Mouse (Mus musculus): ENCODE measurements around the gene Pou2f3. TPM values are rescaled to one million over a fixed set of nuclear protein-coding genes. Genes with fewer than 3 reads are reported as not detected.

The Pou2f3 gene
- polyA plus RNA-seq, 1 experiment from 2014 or later: not detected

- no peaks in the 10 kb centered on the region for H3K27me3 ChIP-seq
- H3K4me3 ChIP-seq: peak overlapping the region; percentile 74
- peak overlapping the region; percentile 89 for H3K27ac ChIP-seq
- no peak for ATAC-seq (ENCODE audit: low FRiP score)
- peak overlapping the region; percentile 94 for H3K9ac ChIP-seq
- peaks cover 35% of the 10 kb centered on the region for H3K4me1 ChIP-seq
- 0 out of 2 replicates have a peak, but pooled peaks cover under 1% of the 10 kb centered on the region for H3K36me3 ChIP-seq
- H3K9me3 ChIP-seq (replicated peaks): no peaks in the 10 kb centered on the region
- peak overlapping the region; percentile 93 for H3K4me2 ChIP-seq (replicated peaks)
- WGBS: under 1% methylated on average over 34 of the region's 40 CpGs
These were observed 105.1 kb downstream of the Pou2f3 start for GRCm38 (mm10) chr9:43104873-43105663.

- H3K4me3 ChIP-seq: peak overlapping the region; percentile 74
- 6% methylated on average over 4 of the region's 4 CpGs for WGBS
- no peak for ATAC-seq (ENCODE audit: low FRiP score)
- no peaks in the 10 kb centered on the region for H3K36me3 ChIP-seq
- no peaks in the 10 kb centered on the region for H3K9me3 ChIP-seq (replicated peaks)
- no peak overlapping the region for H3K27ac ChIP-seq
- H3K27me3 ChIP-seq: no peaks in the 10 kb centered on the region
- peaks cover 35% of the 10 kb centered on the region for H3K4me1 ChIP-seq
- H3K4me2 ChIP-seq (replicated peaks): peak overlapping the region; percentile 93
- peak overlapping the region; percentile 94 for H3K9ac ChIP-seq
These were observed 105.7 kb downstream of the Pou2f3 start for GRCm38 (mm10) chr9:43104526-43104872.

GRCm38 (mm10) chr9:43103675-43104299 lies 106.4 kb downstream of the Pou2f3 start:
- Histone ChIP-seq H3K36me3 (no peaks in the 10 kb centered on the region), H3K9ac (peak overlapping the region; percentile 32; the same call in 1 of the 2 replicates)

GRCm38 (mm10) chr9:43102931-43103330 lies 107.2 kb downstream of the Pou2f3 start:
- Histone ChIP-seq H3K36me3 (no peaks in the 10 kb centered on the region), H3K4me2 (replicated peaks) (peak overlapping the region; percentile 93), H3K27me3 (no peaks in the 10 kb centered on the region), H3K4me3 (no peak overlapping the region), H3K27ac (no peak overlapping the region), H3K4me1 (peaks cover 38% of the 10 kb centered on the region), H3K9ac (no peak overlapping the region), H3K9me3 (replicated peaks) (no peaks in the 10 kb centered on the region)
- ATAC-seq (ENCODE audit: low FRiP score): no peak
- 90% methylated on average over 2 of the region's 2 CpGs for WGBS

More at GRCm38 (mm10) chr9:43103675-43104299, 106.4 kb downstream of the Pou2f3 start:
- Histone ChIP-seq H3K27me3 (no peaks in the 10 kb centered on the region), H3K4me3 (peak overlapping the region; percentile 74), H3K4me1 (peaks cover 36% of the 10 kb centered on the region), H3K4me2 (replicated peaks) (peak overlapping the region; percentile 93), H3K27ac (no peak overlapping the region), H3K9me3 (replicated peaks) (no peaks in the 10 kb centered on the region)
- WGBS: 37% methylated on average over 4 of the region's 4 CpGs
- ATAC-seq (ENCODE audit: low FRiP score): no peak

GRCm38 (mm10) chr9:43101936-43102595 lies 108.1 kb downstream of the Pou2f3 start:
- H3K4me3 ChIP-seq: no peak overlapping the region
- peaks cover 37% of the 10 kb centered on the region for H3K4me1 ChIP-seq
- H3K36me3 ChIP-seq: no peaks in the 10 kb centered on the region
- no peak overlapping the region for H3K27ac ChIP-seq
- H3K4me2 ChIP-seq (replicated peaks): 0 out of 2 replicates have a peak overlapping the region, but pooled peaks have one; percentile 93
- WGBS: 85% methylated on average over 8 of the region's 8 CpGs
- no peaks in the 10 kb centered on the region for H3K27me3 ChIP-seq
- H3K9me3 ChIP-seq (replicated peaks): no peaks in the 10 kb centered on the region
- no peak overlapping the region for H3K9ac ChIP-seq
- no peak for ATAC-seq (ENCODE audit: low FRiP score)

GRCm38 (mm10) chr9:43098922-43099321 lies 111.2 kb downstream of the Pou2f3 start:
- Histone ChIP-seq H3K9ac (no peak overlapping the region), H3K36me3 (no peaks in the 10 kb centered on the region), H3K4me2 (replicated peaks) (no peak overlapping the region), H3K4me3 (no peak overlapping the region), H3K4me1 (peaks cover 21% of the 10 kb centered on the region), H3K27ac (no peak overlapping the region), H3K9me3 (replicated peaks) (no peaks in the 10 kb centered on the region), H3K27me3 (no peaks in the 10 kb centered on the region)
- WGBS: 59% methylated on average over 4 of the region's 4 CpGs
- no peak for ATAC-seq (ENCODE audit: low FRiP score)

GRCm38 (mm10) chr9:43097801-43098557 lies 112.2 kb downstream of the Pou2f3 start:
- ATAC-seq (ENCODE audit: low FRiP score): no peak
- 95% methylated on average over 3 of the region's 3 CpGs for WGBS
- Histone ChIP-seq H3K27ac (no peak overlapping the region), H3K4me1 (peaks cover 14% of the 10 kb centered on the region), H3K27me3 (no peaks in the 10 kb centered on the region), H3K36me3 (no peaks in the 10 kb centered on the region), H3K9me3 (replicated peaks) (no peaks in the 10 kb centered on the region), H3K4me3 (no peak overlapping the region), H3K9ac (no peak overlapping the region), H3K4me2 (replicated peaks) (no peak overlapping the region)

- H3K27me3 ChIP-seq: no peaks in the 10 kb centered on the region
- H3K27ac ChIP-seq: no peak overlapping the region
- 0 out of 2 replicates have a peak, but pooled peaks cover 3% of the 10 kb centered on the region for H3K4me1 ChIP-seq
- H3K9me3 ChIP-seq (replicated peaks): no peaks in the 10 kb centered on the region
- no peak for ATAC-seq (ENCODE audit: low FRiP score)
- H3K9ac ChIP-seq: no peak overlapping the region
- H3K4me2 ChIP-seq (replicated peaks): no peak overlapping the region
- H3K36me3 ChIP-seq: no peaks in the 10 kb centered on the region
- H3K4me3 ChIP-seq: no peak overlapping the region
These were observed 113.8 kb downstream of the Pou2f3 start for GRCm38 (mm10) chr9:43096337-43096736.

- 94% methylated on average over 4 of the region's 4 CpGs for WGBS
- H3K9me3 ChIP-seq (replicated peaks): no peaks in the 10 kb centered on the region
- no peak overlapping the region for H3K9ac ChIP-seq
- no peak overlapping the region for H3K27ac ChIP-seq
- 0 out of 2 replicates have a peak, but pooled peaks cover 3% of the 10 kb centered on the region for H3K4me1 ChIP-seq
- H3K4me3 ChIP-seq: no peak overlapping the region
- H3K4me2 ChIP-seq (replicated peaks): no peak overlapping the region
- no peaks in the 10 kb centered on the region for H3K36me3 ChIP-seq
- H3K27me3 ChIP-seq: no peaks in the 10 kb centered on the region
- ATAC-seq (ENCODE audit: low FRiP score): no peak
These were observed 115.3 kb downstream of the Pou2f3 start for GRCm38 (mm10) chr9:43094828-43095227.

- Histone ChIP-seq H3K36me3 (no peaks in the 10 kb centered on the region), H3K27ac (no peak overlapping the region), H3K9ac (no peak overlapping the region), H3K4me1 (0 out of 2 replicates have a peak, but pooled peaks cover 4% of the 10 kb centered on the region), H3K9me3 (replicated peaks) (no peaks in the 10 kb centered on the region), H3K4me2 (replicated peaks) (no peak overlapping the region), H3K27me3 (no peaks in the 10 kb centered on the region), H3K4me3 (no peak overlapping the region)
- ATAC-seq (ENCODE audit: low FRiP score): no peak
- 85% methylated on average over 3 of the region's 3 CpGs for WGBS
These were observed 116.4 kb downstream of the Pou2f3 start for GRCm38 (mm10) chr9:43093803-43094202.

GRCm38 (mm10) chr9:43085686-43086285 lies 124.4 kb downstream of the Pou2f3 start:
- no peak overlapping the region for H3K9ac ChIP-seq
- H3K4me2 ChIP-seq (replicated peaks): no peak overlapping the region
- WGBS: 87% methylated on average over 1 of the region's 1 CpGs
- no peaks in the 10 kb centered on the region for H3K9me3 ChIP-seq (replicated peaks)
- H3K27me3 ChIP-seq: no peaks in the 10 kb centered on the region
- no peak overlapping the region for H3K4me3 ChIP-seq
- H3K27ac ChIP-seq: no peak overlapping the region
- ATAC-seq (ENCODE audit: low FRiP score): no peak
- H3K36me3 ChIP-seq: no peaks in the 10 kb centered on the region
- H3K4me1 ChIP-seq: peaks cover 6% of the 10 kb centered on the region; the same call in 1 of the 2 replicates
